Mouse (Mus musculus): ENCODE data around the gene Myh10.

- TF ChIP-seq CTCF (conservative IDR thresholded peaks at IDR 0.05; ENCODE audit: insufficient read depth, insufficient read length, low read depth, low read length) (no peak), POLR2A (IDR thresholded peaks at IDR 0.05; ENCODE audit: low read depth, low read length) (peak; percentile 3)
Measured at GRCm38 (mm10) chr11:68851644-68852485, 160.5 kb downstream of the Myh10 start.
